Mouse (Mus musculus) CD4-positive helper T cell, adult 2 months (primary cell): ENCODE data around the gene Tent5b.
A peak's percentile ranks its signal among the peaks of the same experiment; 100 is the strongest.
"Not testable (repeated sequence)": the region's sequence is repeated elsewhere in the genome, so short reads cannot be mapped to it uniquely, and the experiment has no call there.

Experiments used
- DNase-seq: peaks from one replicate; pipeline ENCODE4 v3.0.0-alpha.2; 2012; ENCODE audit warnings: low read depth, missing footprints, low spot score

Gene Tent5b

GRCm38 (mm10) chr4:133498160-133498724 is 18.3 kb downstream of the Tent5b start, which contains the start of gene Trnp1:
TSS of gene Trnp1 (minus strand) at chr4:133498550.
- peak; percentile 78 for DNase-seq

DNA sequence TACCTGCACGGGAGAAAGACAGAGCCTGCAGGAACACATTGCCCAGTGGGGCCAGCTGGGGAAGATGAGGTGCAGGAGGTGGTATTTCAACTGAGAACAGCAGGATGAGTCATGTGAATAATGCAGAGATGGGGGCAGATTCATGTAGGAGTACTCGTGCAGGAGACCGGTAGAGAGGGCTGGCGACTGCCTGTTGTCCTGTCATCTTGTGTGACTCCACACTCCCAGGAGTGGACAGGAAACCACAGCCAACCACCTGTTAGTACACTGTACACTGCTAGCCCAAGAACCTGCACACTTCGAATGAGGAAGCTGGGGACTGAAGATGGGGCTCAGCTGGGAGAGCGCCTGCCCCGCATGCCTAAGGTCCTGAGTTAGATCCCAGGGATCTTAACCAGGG is 21.6 kb downstream of the Tent5b start:
- DNase-seq, result no peak

DNA sequence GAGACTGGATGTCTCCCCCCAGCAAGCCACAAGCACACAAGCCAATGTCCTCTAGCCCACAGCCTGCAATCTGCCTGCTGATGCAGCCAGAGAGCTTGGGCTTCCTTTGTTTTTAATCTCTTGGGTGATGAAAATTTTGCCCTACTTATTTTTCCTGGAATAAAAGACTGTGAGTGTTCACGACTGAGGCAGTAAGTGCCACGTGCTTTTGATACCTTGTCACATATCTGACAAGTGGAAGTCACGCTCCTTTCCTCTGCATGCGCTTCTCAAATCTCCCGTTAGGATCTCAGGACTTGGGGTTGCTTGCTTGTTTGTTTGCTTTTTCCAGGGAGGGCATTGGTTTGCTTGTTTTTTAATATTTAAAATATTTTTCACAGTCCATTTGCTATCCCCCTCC is 24.4 kb downstream of the Tent5b start:
- DNase-seq, result no peak

- DNase-seq, result no peak
These were observed 25.0 kb downstream of the Tent5b start for GRCm38 (mm10) chr4:133504755-133505485.

DNA sequence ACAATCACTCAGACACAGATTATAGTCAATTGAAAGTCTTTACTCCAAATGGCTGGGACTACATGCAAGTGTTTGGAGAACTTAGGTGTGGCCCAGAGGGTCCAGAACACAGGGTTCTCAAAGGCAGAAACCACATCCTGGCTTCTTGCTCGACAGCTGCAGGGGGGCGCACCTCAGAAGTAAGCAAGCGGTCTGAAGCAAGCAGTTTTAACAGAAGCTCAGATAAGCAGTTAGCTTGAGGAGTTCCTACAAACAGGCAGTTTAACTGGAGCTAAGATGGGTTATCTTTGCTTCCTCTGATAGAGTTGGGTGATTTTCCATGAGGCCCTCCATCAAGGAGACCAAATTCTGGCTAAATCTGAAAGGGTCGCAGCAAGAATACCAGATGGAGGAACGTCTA is 26.6 kb downstream of the Tent5b start:
- no peak for DNase-seq

- no peak for DNase-seq
These were observed 29.1 kb downstream of the Tent5b start for GRCm38 (mm10) chr4:133508990-133509389.

DNA sequence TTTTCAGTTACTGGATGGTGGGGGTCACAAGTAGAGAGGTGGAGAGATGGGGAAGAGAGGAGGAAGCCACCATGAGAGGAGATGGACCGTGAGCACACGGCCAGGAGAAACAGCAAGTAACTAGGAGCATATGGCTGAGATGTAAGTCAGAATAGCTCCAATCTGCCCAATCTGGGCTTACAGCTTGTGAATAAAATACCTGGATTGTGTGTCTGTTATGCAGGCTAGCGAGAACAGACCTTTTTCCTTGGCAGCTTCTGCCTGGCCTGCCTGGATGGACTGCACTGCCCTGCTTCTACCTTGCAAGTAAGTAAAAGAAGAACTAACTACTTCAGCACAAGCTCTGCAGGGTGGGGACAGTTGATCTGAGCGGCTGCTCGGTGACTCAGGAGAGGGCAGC is 31.1 kb downstream of the Tent5b start:
- DNase-seq, result no peak

DNA sequence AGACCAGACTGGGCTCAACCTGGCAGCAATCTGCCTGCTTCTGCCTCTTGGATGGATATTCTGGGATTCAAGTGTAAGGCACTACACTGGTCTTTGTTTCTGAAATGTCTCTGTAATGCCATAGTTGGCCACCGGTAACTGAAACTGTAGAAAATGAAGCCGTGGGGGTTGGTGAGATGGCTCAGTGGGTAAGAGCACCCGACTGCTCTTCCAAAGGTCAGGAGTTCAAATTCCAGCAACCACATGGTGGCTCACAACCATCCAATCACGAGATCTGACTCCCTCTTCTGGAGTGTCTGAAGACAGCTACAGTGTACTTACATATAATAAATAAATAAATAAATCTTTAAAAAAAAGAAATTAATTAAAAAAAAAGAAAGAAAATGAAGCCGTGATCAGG is 32.6 kb downstream of the Tent5b start:
- not testable (repeated sequence) for DNase-seq

- peak; percentile 61 for DNase-seq
These were observed 33.0 kb downstream of the Tent5b start for GRCm38 (mm10) chr4:133512972-133513371.

DNA sequence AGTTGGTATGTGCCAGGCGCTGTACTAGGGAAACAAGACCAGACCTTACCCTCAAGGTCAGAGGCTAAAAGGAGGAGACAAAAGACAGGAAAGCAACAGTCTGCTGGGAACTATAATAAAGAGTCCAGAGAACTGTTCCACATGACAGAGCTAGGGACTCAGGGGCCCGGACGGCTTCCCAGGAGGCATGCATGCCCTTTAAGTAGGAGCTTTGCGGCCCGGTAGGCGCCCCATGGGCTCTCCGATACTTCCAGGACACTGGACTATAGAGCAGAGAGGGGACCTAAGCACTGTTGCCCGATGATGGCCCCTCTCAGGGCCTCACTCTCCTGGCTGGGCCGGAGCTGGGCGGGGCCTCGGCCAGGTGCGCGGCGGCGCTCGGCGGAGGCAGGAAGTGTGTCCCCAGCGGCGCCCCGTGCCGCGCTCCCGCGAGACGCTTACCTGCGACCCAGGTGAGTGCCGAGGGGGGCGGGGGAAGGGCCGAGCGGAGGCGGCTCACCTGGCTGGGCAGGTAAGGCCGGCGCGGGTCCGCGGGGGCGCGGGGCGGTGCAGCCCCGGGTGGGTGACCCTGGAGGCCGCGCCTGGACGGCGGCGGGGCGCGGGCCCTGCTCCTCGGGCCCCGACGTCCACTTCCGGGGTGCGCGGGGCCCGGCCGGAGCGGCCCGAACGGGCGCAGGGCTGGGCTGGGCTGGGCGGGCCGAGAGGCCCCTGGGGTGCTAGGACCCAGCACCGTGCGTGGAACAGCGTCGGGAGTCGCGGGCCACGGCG is 38.9 kb downstream of the Tent5b start, which contains the start of gene Kdf1:
Kdf1 (plus strand) TSS at position 363 of the 768 bp plus-strand sequence.
- peak; percentile 20 for DNase-seq

- DNase-seq, result no peak
These were observed 39.4 kb downstream of the Tent5b start for GRCm38 (mm10) chr4:133519369-133519665.

DNA sequence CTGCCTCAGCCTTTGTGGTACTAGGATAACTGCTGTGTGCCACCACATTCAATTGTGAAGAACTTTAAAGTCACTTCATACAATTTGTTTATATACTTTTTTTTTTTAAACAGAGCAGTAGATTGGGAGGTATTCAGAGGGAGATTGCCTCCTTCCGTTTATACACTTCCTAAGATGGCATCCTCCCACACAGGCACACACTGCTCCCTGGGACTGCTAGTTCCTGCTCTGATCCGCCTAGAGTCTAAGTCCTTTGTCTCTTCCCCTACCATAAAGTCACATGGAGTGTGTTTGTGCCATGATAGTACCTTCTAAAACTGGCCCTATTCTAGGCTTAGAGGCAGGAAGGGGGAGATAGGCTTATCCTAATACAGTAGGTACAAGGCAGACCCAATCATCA is 41.6 kb downstream of the Tent5b start:
- no peak for DNase-seq

GRCm38 (mm10) chr4:133527788-133528187 is 47.9 kb downstream of the Tent5b start:
- DNase-seq, result no peak

- no peak for DNase-seq
These were observed 52.8 kb downstream of the Tent5b start for GRCm38 (mm10) chr4:133532777-133533176.

- DNase-seq, result no peak
These were observed 56.1 kb downstream of the Tent5b start for GRCm38 (mm10) chr4:133536081-133536480.

DNA sequence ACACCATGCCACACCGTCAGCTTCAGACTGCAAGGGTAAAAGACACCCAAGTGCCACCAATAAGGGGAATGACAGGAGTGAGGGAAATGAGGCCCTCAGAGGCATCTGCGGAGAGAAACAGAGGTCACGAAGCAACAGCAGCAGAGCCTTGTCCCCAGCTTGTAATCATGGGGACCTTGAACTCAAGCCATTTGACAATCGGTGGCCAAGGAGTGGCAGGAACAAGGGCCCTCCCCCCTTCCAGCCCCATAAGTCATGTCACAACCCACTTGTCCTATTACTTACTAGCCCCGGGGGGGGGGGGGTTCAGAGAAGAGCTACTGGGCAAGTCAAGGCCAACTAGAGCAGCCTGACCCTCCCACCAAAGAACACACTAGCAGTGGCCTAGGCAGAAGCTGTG is 56.7 kb downstream of the Tent5b start:
- no peak for DNase-seq
